Mouse (Mus musculus): ENCODE results near the gene Ascc2. TPM values are rescaled to one million over a fixed set of nuclear protein-coding genes. Genes with fewer than 3 reads are reported as not detected.
A peak's percentile ranks its signal among the peaks of the same experiment; 100 is the strongest.

The Ascc2 gene
- polyA plus RNA-seq, 1 experiment from 2014 or later = 32.0 TPM

DNA sequence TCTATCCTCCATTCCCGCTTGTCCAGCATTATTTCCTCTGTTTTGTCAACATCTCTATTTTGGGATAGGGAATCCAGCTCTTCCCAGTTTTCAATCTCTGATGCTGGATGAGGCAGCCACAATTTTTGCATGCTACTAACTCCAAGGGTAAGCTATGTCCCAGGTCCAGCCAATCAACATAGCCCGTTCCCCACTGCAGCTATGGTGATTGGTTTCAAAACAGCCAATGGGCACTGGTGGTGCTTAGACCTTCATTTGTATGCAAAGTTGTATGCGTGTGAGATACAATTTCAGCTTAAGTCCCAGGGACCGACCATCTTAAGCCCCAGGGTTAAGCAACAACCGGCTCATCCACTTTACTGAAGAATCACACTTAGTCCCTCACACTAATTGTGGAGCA is 14.6 kb upstream of the Ascc2 start:
- no peak overlapping the region for H3K9ac ChIP-seq (ENCODE audit: low read depth, low read length)
- H3K4me1 ChIP-seq (ENCODE audit: control insufficient read depth, insufficient read depth, low read length) = no peaks in the 10 kb centered on the region
- no peaks in the 10 kb centered on the region for H3K36me3 ChIP-seq (ENCODE audit: control insufficient read depth, insufficient read depth, low read length)
- no peak overlapping the region for H3K27ac ChIP-seq (ENCODE audit: low read length)
- H3K9me3 ChIP-seq (ENCODE audit: control insufficient read depth, low read length) = no peaks in the 10 kb centered on the region
- no peak overlapping the region for H3K4me2 ChIP-seq (ENCODE audit: low read depth, low read length)
- H3K27me3 ChIP-seq (replicated peaks; ENCODE audit: control insufficient read depth, insufficient read depth, low read length) = no peaks in the 10 kb centered on the region
- no peak for ATAC-seq
- no peak overlapping the region for H3K4me3 ChIP-seq (ENCODE audit: low read length)
- WGBS = 65% methylated on average over 5 of the region's 5 CpGs

DNA sequence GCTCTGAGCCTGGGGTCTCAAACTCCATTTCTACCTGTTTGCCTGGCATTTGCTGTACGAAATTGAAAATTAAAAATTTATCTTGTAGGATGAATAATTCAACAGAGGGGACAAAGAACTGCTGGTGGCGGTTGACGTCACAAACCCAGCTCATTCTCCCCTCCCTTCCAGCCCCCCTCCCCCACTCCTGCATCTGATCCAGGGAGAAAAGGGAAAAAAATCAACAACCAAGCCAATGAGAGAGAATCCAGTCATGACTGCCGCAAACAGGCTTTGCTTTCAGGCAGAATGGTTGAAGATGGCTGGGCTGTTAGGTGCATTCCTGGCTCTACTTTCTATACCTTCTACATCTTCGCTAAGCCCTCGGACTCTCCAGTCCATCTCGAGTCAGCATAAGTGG is 11.6 kb upstream of the Ascc2 start:
- Histone ChIP-seq H3K4me3 (ENCODE audit: low read length) (no peak overlapping the region), H3K9ac (ENCODE audit: low read depth, low read length) (no peak overlapping the region), H3K27ac (ENCODE audit: low read length) (no peak overlapping the region), H3K27me3 (replicated peaks; ENCODE audit: control insufficient read depth, insufficient read depth, low read length) (no peaks in the 10 kb centered on the region), H3K4me2 (ENCODE audit: low read depth, low read length) (no peak overlapping the region), H3K4me1 (ENCODE audit: control insufficient read depth, insufficient read depth, low read length) (no peaks in the 10 kb centered on the region), H3K9me3 (ENCODE audit: control insufficient read depth, low read length) (no peaks in the 10 kb centered on the region), H3K36me3 (ENCODE audit: control insufficient read depth, insufficient read depth, low read length) (no peaks in the 10 kb centered on the region)
- 65% methylated on average over 7 of the region's 7 CpGs for WGBS
- ATAC-seq = no peak

DNA sequence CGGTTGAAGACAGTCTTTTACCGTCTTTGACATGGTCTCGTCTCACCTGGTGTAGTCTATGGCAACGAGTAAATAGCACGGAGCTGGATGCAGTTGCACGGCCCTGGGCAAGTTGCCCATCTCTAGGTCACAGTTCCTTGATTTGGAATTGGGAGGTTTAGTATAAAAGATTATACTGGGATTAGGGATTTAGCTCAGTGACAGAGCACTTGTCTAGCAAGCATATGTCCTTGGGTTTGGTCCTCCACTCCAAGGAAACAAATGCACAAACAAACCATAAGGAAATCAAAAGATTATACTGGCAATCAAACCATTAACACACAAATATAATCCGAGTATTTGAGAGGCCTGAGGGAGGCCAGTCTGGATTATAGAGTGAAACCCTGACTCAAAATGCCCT is 9.9 kb upstream of the Ascc2 start:
- Histone ChIP-seq H3K4me2 (ENCODE audit: low read depth, low read length) (no peak overlapping the region), H3K4me3 (ENCODE audit: low read length) (no peak overlapping the region), H3K9ac (ENCODE audit: low read depth, low read length) (no peak overlapping the region), H3K27me3 (replicated peaks; ENCODE audit: control insufficient read depth, insufficient read depth, low read length) (no peaks in the 10 kb centered on the region), H3K36me3 (ENCODE audit: control insufficient read depth, insufficient read depth, low read length) (no peaks in the 10 kb centered on the region), H3K27ac (ENCODE audit: low read length) (no peak overlapping the region), H3K4me1 (ENCODE audit: control insufficient read depth, insufficient read depth, low read length) (no peaks in the 10 kb centered on the region), H3K9me3 (ENCODE audit: control insufficient read depth, low read length) (no peaks in the 10 kb centered on the region)
- no peak for ATAC-seq
- WGBS = 78% methylated on average over 7 of the region's 7 CpGs

DNA sequence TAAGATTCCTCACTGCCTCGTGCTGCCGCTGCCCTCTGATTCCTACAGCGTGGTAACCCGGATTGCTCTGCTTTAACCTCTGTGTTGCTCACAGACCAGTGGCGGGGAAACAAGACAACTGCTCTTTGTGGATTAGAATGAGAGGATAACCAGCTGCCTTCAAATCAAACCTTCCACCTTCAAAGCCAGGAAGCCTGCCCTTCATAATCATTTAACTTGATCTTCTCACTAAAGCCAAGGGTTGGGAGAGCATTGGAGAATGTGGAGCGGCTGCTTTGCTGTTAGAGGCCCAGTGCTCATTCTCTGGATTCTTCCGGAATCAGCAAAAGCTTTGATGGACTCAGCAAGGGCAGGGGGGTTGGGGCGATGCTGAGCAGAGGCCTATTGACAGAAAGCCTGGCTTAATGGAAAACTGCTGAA is 7.7 kb upstream of the Ascc2 start:
- no peak overlapping the region for H3K27ac ChIP-seq (ENCODE audit: low read length)
- no peaks in the 10 kb centered on the region for H3K4me1 ChIP-seq (ENCODE audit: control insufficient read depth, insufficient read depth, low read length)
- ATAC-seq = no peak
- no peak overlapping the region for H3K4me2 ChIP-seq (ENCODE audit: low read depth, low read length)
- no peaks in the 10 kb centered on the region for H3K9me3 ChIP-seq (ENCODE audit: control insufficient read depth, low read length)
- H3K9ac ChIP-seq (ENCODE audit: low read depth, low read length) = no peak overlapping the region
- WGBS = 21% methylated on average over 8 of the region's 8 CpGs
- H3K36me3 ChIP-seq (ENCODE audit: control insufficient read depth, insufficient read depth, low read length) = no peaks in the 10 kb centered on the region
- no peak overlapping the region for H3K4me3 ChIP-seq (ENCODE audit: low read length)
- H3K27me3 ChIP-seq (replicated peaks; ENCODE audit: control insufficient read depth, insufficient read depth, low read length) = no peaks in the 10 kb centered on the region

DNA sequence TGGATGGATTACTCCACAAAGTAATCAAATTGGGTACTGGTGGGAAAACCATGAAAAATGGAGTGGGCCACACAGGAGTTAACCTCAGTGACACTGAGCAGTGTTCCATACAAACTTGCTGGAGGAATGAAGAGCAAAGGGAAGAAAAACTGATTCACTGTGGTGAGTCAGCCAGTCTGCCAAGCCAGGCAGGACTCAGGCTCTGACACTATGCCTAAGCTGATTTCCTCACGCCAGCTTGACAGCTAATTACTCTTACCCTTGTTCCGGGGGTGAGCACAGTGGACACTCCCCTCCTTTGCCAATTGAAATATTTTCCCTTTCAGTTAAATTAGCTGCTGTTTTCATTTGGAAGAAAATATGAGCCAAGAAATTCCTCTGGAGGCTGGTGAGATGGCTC is 4.1 kb upstream of the Ascc2 start:
- Histone ChIP-seq H3K4me1 (ENCODE audit: control insufficient read depth, insufficient read depth, low read length) (0 out of 2 replicates have a peak, but pooled peaks cover 5% of the 10 kb centered on the region), H3K27me3 (replicated peaks; ENCODE audit: control insufficient read depth, insufficient read depth, low read length) (no peaks in the 10 kb centered on the region), H3K4me3 (ENCODE audit: low read length) (no peak overlapping the region), H3K36me3 (ENCODE audit: control insufficient read depth, insufficient read depth, low read length) (no peaks in the 10 kb centered on the region), H3K27ac (ENCODE audit: low read length) (no peak overlapping the region), H3K4me2 (ENCODE audit: low read depth, low read length) (no peak overlapping the region), H3K9ac (ENCODE audit: low read depth, low read length) (no peak overlapping the region), H3K9me3 (ENCODE audit: control insufficient read depth, low read length) (no peaks in the 10 kb centered on the region)
- no peak for ATAC-seq
- 47% methylated on average over 2 of the region's 2 CpGs for WGBS

DNA sequence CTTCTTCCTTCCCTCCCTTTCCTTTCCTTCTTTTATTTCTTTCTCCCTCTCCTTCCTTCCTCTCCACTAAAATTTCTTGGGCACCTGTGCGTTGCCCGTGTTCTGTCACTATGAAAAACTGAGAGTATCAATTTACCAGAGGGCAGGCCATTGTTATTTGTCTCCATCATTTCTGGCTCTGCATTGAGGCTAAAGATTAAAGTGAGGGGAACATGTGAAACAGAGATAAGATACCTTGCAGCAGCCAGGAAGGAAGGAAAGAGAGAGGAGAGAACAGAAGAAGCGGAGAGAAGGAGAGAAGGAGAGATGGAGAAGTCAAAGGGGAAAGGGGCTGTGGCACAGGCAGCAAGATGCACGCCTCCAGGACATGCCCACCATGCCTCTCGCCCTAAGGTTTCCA is 3.2 kb upstream of the Ascc2 start:
- Histone ChIP-seq H3K9me3 (ENCODE audit: control insufficient read depth, low read length) (no peaks in the 10 kb centered on the region), H3K4me1 (ENCODE audit: control insufficient read depth, insufficient read depth, low read length) (peaks cover 8% of the 10 kb centered on the region; the same call in 1 of the 2 replicates), H3K9ac (ENCODE audit: low read depth, low read length) (no peak overlapping the region), H3K36me3 (ENCODE audit: control insufficient read depth, insufficient read depth, low read length) (no peaks in the 10 kb centered on the region), H3K27me3 (replicated peaks; ENCODE audit: control insufficient read depth, insufficient read depth, low read length) (no peaks in the 10 kb centered on the region), H3K4me3 (ENCODE audit: low read length) (no peak overlapping the region), H3K4me2 (ENCODE audit: low read depth, low read length) (no peak overlapping the region), H3K27ac (ENCODE audit: low read length) (no peak overlapping the region)
- ATAC-seq = no peak
- WGBS = 77% methylated on average over 5 of the region's 5 CpGs

DNA sequence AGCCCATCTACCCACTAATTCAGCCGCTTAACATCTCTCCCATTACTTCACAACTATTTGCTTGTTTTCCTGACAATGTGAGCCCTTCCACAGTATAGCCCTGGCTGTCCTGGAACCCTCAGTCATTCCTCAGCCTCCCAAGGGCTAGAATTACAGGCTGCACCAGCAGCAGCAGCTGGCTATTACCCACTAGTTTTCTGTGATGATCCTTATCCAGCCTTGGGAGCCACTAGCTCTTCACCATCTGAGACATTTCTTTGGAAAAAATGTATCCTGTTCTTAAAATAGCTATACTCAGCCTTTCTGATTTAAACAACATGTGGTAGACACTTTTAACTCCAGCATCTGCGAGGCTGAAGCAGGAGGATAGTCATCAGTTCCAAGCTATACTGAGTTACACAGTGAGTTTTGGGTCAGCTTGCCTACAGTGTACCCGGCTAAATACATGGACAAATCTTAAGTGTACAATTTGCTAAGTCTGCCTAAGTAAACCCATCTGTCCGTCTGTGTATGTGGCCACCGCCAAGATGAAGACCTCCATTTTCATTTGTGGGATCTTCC is 685 bp upstream of the Ascc2 start:
- ATAC-seq = peak; percentile 21
- peak overlapping the region; percentile 70 for H3K4me3 ChIP-seq (ENCODE audit: low read length)

DNA sequence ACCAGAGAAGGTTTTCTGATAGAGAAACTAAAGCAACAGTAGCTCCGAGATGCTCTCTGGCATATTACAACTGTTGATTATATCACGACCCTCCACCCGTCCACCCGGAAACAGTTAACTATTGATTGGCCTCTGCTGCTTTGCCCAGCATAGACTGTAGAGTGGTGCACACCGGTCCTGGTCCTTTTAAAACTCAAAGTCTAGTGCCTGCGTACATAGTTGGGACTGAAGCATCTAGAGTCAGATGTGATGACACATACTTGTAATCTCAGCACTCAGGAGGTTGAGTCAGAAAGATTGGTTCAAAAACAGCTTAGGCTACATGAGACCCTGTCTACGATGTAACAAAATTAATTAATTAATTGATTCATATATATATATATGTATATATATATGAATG is 714 bp downstream of the Ascc2 start:
- H3K27ac ChIP-seq (ENCODE audit: low read length) = peak overlapping the region; percentile 91
- WGBS = 14% methylated on average over 7 of the region's 7 CpGs
- H3K4me2 ChIP-seq (ENCODE audit: low read depth, low read length) = peak overlapping the region; percentile 82
- ATAC-seq = peak; percentile 29
- peaks cover 8% of the 10 kb centered on the region; the same call in 1 of the 2 replicates for H3K4me1 ChIP-seq (ENCODE audit: control insufficient read depth, insufficient read depth, low read length)
- H3K9ac ChIP-seq (ENCODE audit: low read depth, low read length) = peak overlapping the region; percentile 78
- no peaks in the 10 kb centered on the region for H3K9me3 ChIP-seq (ENCODE audit: control insufficient read depth, low read length)
- H3K36me3 ChIP-seq (ENCODE audit: control insufficient read depth, insufficient read depth, low read length) = no peaks in the 10 kb centered on the region
- no peaks in the 10 kb centered on the region for H3K27me3 ChIP-seq (replicated peaks; ENCODE audit: control insufficient read depth, insufficient read depth, low read length)
- H3K4me3 ChIP-seq (ENCODE audit: low read length) = peak overlapping the region; percentile 70

More for the DNA sequence above, 685 bp upstream of the Ascc2 start:
- H3K9ac ChIP-seq (ENCODE audit: low read depth, low read length) = peak overlapping the region; percentile 78; the same call in 1 of the 2 replicates
- 46% methylated on average over 5 of the region's 5 CpGs for WGBS
- H3K9me3 ChIP-seq (ENCODE audit: control insufficient read depth, low read length) = no peaks in the 10 kb centered on the region
- H3K27ac ChIP-seq (ENCODE audit: low read length) = peak overlapping the region; percentile 91
- peak overlapping the region; percentile 82 for H3K4me2 ChIP-seq (ENCODE audit: low read depth, low read length)
- H3K36me3 ChIP-seq (ENCODE audit: control insufficient read depth, insufficient read depth, low read length) = no peaks in the 10 kb centered on the region
- peaks cover 8% of the 10 kb centered on the region; the same call in 1 of the 2 replicates for H3K4me1 ChIP-seq (ENCODE audit: control insufficient read depth, insufficient read depth, low read length)
- H3K27me3 ChIP-seq (replicated peaks; ENCODE audit: control insufficient read depth, insufficient read depth, low read length) = no peaks in the 10 kb centered on the region

DNA sequence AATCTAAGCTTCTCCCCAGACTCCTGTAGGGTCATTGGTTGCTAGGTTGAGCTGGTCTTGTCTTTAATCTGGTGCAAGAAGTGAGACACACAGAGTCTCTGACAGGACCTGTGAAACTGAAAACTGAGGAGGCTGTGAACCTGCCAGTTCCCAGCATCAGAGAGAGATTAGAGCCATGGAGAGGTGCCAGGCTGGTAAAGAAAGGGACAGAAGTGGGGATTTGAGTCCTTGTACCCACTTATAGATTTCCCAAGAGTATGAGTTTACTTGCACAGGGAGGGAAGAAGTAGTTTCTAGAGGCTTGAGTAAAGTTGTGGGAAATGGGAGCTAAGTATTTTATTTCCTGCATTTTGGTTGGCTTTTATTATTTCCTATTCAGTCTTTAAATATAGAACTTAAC is 3.6 kb downstream of the Ascc2 start:
- no peaks in the 10 kb centered on the region for H3K9me3 ChIP-seq (ENCODE audit: control insufficient read depth, low read length)
- H3K27me3 ChIP-seq (replicated peaks; ENCODE audit: control insufficient read depth, insufficient read depth, low read length) = no peaks in the 10 kb centered on the region
- no peak for ATAC-seq
- no peak overlapping the region for H3K4me3 ChIP-seq (ENCODE audit: low read length)
- no peak overlapping the region for H3K27ac ChIP-seq (ENCODE audit: low read length)
- H3K9ac ChIP-seq (ENCODE audit: low read depth, low read length) = no peak overlapping the region
- H3K4me1 ChIP-seq (ENCODE audit: control insufficient read depth, insufficient read depth, low read length) = peaks cover 8% of the 10 kb centered on the region; the same call in 1 of the 2 replicates
- no peak overlapping the region for H3K4me2 ChIP-seq (ENCODE audit: low read depth, low read length)
- no peaks in the 10 kb centered on the region; the same call in 1 of the 2 replicates for H3K36me3 ChIP-seq (ENCODE audit: control insufficient read depth, insufficient read depth, low read length)

DNA sequence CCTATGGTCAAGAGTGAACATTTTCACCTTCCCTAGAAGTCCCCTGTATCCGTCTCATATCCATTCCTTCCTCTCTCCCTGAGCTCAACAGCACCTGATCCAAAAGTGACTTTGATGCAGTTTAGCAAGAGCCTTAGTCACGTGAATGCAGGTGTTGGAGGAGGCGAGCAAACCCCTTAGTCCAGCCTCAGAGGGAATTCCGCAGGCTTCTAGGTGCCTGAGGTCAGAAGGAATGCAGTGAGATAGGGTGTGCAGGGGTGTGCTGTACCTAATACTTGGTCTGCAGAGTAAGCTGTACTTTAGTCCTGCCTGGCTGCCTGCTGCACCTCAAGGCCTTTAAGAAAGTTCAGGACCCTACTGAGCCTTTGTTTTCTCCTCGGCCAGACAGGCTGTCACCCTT is 6.2 kb downstream of the Ascc2 start:
- no peak overlapping the region for H3K9ac ChIP-seq (ENCODE audit: low read depth, low read length)
- peaks cover 2% of the 10 kb centered on the region for H3K36me3 ChIP-seq (ENCODE audit: control insufficient read depth, insufficient read depth, low read length)
- peaks cover under 1% of the 10 kb centered on the region; the same call in 1 of the 2 replicates for H3K4me1 ChIP-seq (ENCODE audit: control insufficient read depth, insufficient read depth, low read length)
- 71% methylated on average over 5 of the region's 5 CpGs for WGBS
- no peak for ATAC-seq
- no peak overlapping the region for H3K27ac ChIP-seq (ENCODE audit: low read length)
- no peak overlapping the region for H3K4me2 ChIP-seq (ENCODE audit: low read depth, low read length)
- no peaks in the 10 kb centered on the region for H3K27me3 ChIP-seq (replicated peaks; ENCODE audit: control insufficient read depth, insufficient read depth, low read length)
- no peaks in the 10 kb centered on the region for H3K9me3 ChIP-seq (ENCODE audit: control insufficient read depth, low read length)
- no peak overlapping the region for H3K4me3 ChIP-seq (ENCODE audit: low read length)
